Mouse (Mus musculus): ENCODE data around the gene Map3k5.

- TF ChIP-seq CTCF (IDR thresholded peaks at IDR 0.05; ENCODE audit: borderline replicate concordance, extremely low read depth, insufficient read depth, insufficient read length) = peak; percentile 89
- TF ChIP-seq POLR2A (IDR thresholded peaks at IDR 0.05; ENCODE audit: borderline replicate concordance, extremely low read depth, insufficient read depth, insufficient read length, poor library complexity, severe bottlenecking) = no peak
Observed at GRCm38 (mm10) chr10:20125226-20125625, 191.0 kb downstream of the Map3k5 start.
